Mouse (Mus musculus): Measurements from ENCODE around the gene Gne. TPM values are rescaled to one million over a fixed set of nuclear protein-coding genes. Genes with fewer than 3 reads are reported as not detected.
A peak's percentile ranks its signal among the peaks of the same experiment; 100 is the strongest.

The Gne gene
- total RNA-seq, 2 experiments from 2014 or later, result 47.6 to 51.8 TPM

- no peak overlapping the region for H3K27ac ChIP-seq
- no peak for DNase-seq (ENCODE audit: extremely low spot score in 1 of 2, low spot score in 2 of 2)
- intact Hi-C loops (cut with DNase I), result no loop called here
- peak overlapping the region; percentile 83 for H3K4me3 ChIP-seq
- TF ChIP-seq CTCF (IDR thresholded peaks at IDR 0.05), result no peak
These were observed 70.4 kb downstream of the Gne start for GRCm38 (mm10) chr4:44013391-44014070.

DNA sequence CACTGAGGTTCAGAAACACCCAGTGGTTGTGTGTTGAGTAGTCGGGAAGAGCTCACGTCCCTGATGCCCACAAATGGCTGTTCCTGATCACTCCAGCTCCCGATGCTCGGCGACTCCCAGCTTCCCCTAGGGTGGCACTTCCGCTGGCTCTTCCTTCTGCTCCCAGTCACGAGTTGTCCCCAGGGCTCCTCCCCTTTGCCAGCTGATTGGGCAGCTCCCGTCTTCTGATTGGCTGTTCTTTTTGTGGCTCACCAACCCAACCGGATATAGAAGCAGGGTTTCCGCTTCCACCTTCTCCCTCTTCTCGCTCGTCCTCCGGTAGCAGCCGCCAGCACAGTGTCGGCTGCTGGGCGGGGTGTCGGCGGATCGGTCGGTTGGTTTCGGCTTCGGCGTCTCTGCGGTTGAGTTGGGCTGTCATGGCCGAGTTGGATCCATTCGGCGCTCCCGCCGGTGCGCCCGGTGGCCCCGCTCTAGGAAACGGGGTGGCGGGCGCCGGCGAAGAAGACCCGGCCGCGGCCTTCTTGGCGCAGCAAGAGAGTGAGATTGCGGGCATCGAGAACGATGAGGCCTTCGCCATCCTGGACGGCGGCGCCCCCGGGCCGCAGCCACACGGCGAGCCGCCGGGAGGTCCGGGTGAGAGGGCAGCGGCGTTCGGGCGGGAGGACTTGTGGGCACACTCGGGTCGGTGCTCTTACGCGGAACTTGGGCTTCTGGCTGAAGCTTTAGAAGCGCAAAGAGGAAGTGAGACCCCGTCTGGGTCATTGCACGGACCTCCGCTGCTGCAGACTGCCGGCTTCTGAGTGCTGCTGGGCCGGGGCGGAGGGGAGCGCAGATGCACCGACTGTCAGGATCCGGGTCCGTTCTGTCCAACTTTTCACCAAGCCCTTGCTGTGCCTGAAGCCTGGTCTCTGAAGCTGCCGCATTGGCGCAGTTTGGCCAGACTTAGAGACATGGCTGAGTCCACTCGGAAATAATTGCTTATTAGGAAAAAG lies 71.3 kb downstream of the Gne start:
- H3K27ac ChIP-seq, result peak overlapping the region; percentile 90
- intact Hi-C loops (cut with DNase I), result no loop called here
- peak; percentile 88 to 92 for DNase-seq (ENCODE audit: extremely low spot score in 1 of 2, low spot score in 2 of 2)
- TF ChIP-seq CTCF (IDR thresholded peaks at IDR 0.05), result no peak
- peak overlapping the region; percentile 83 for H3K4me3 ChIP-seq

GRCm38 (mm10) chr4:44011799-44012198 lies 72.2 kb downstream of the Gne start:
- H3K4me3 ChIP-seq, result peak overlapping the region; percentile 83
- intact Hi-C loops (cut with DNase I), result no loop called here
- DNase-seq (ENCODE audit: extremely low spot score in 1 of 2, low spot score in 2 of 2), result no peak
- peak overlapping the region; percentile 82 for H3K27ac ChIP-seq
- TF ChIP-seq CTCF (IDR thresholded peaks at IDR 0.05), result no peak

DNA sequence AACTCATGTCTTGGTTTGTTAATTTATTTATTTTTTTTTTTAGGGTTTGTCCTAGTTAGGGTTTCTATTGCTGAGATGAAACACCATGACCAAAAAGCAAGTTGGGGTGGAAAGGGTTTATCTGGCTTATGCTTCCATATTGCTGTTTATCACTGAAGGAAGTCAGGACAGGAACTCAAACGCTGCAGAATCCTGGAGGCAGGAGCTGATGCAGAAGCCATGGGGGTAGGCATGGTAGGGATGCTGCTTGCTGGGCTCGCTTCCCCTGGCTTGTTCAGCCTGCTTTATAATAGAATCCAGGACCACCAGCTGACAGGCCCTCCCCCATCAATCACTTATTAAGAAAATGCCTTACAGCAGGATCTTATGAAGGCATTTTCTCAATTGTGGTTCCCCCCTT lies 73.1 kb downstream of the Gne start:
- no peak overlapping the region for H3K27ac ChIP-seq
- no peak overlapping the region for H3K4me3 ChIP-seq
- TF ChIP-seq CTCF (IDR thresholded peaks at IDR 0.05), result no peak
- no peak for DNase-seq (ENCODE audit: extremely low spot score in 1 of 2, low spot score in 2 of 2)
- intact Hi-C loops (cut with DNase I), result no loop called here

DNA sequence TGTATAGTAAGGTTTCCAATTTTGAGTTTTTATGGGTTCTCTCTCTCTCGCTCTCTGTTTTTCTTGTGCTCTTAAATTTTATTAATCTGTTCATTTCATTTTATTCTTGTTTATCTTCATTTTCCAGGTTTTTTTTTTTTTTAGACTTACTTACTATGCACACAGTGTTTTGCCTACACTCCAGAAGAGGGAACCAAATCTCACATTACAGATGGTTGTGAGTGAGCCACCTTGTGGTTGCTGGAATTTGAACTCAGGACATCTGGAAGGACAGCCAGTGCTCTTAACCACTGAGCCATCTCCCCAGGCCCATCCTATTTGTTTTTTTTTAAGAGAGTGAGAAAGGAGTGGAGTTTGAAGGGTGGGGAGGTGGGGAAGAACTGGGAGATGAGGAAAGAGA lies 73.8 kb downstream of the Gne start:
- DNase-seq (ENCODE audit: extremely low spot score in 1 of 2, low spot score in 2 of 2), result no peak
- Histone ChIP-seq H3K4me3 (no peak overlapping the region), H3K27ac (no peak overlapping the region)
- intact Hi-C loops (cut with DNase I), result no loop called here
- peak; percentile 21 for TF ChIP-seq CTCF (IDR thresholded peaks at IDR 0.05)

- TF ChIP-seq CTCF (IDR thresholded peaks at IDR 0.05), result no peak
- no peak overlapping the region for H3K27ac ChIP-seq
- no peak overlapping the region for H3K4me3 ChIP-seq
- DNase-seq (ENCODE audit: extremely low spot score in 1 of 2, low spot score in 2 of 2), result no peak
- intact Hi-C loops (cut with DNase I), result no loop called here
These were observed 79.2 kb downstream of the Gne start for GRCm38 (mm10) chr4:44004623-44005409.

- Histone ChIP-seq H3K4me3 (no peak within 1 kb of the TSS), H3K27ac (no peak within 1 kb of the TSS)
- DNase-seq (ENCODE audit: extremely low spot score in 1 of 2, low spot score in 2 of 2), result no peak
- no peak for TF ChIP-seq CTCF (IDR thresholded peaks at IDR 0.05)
- intact Hi-C loops (cut with DNase I), result no loop called here
These were observed 79.9 kb downstream of the Gne start, which contains the start of gene Clta for GRCm38 (mm10) chr4:44004126-44004525. Gene Clta, plus strand, starts transcription at chr4:44004452.

DNA sequence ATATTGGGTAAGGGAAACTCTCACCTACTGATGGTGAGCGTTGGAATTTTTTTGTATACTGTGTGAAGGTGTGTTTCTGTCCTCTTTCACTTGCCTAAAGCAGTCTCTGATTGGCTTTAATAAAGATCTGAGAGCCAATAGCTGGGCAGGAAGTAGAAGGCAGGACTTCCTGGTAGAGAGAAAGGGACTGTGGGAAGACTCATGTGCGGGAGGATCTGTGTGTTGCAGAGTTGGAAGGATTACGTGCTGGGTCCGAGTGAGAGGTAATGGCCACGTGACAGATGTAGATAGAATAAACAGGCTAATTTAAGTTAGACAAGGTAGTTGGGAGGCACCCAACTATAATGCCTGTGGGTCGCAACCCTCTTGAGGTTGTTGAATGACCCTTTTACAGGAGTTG lies 80.4 kb downstream of the Gne start:
- no peak for DNase-seq (ENCODE audit: extremely low spot score in 1 of 2, low spot score in 2 of 2)
- Histone ChIP-seq H3K4me3 (no peak overlapping the region), H3K27ac (no peak overlapping the region)
- intact Hi-C loops (cut with DNase I), result no loop called here
- no peak for TF ChIP-seq CTCF (IDR thresholded peaks at IDR 0.05)

GRCm38 (mm10) chr4:43994342-43994741 lies 89.6 kb downstream of the Gne start:
- H3K4me3 ChIP-seq, result no peak overlapping the region
- intact Hi-C loops (cut with DNase I), result no loop called here
- no peak overlapping the region for H3K27ac ChIP-seq
- DNase-seq (ENCODE audit: extremely low spot score in 1 of 2, low spot score in 2 of 2), result no peak
- no peak for TF ChIP-seq CTCF (IDR thresholded peaks at IDR 0.05)

DNA sequence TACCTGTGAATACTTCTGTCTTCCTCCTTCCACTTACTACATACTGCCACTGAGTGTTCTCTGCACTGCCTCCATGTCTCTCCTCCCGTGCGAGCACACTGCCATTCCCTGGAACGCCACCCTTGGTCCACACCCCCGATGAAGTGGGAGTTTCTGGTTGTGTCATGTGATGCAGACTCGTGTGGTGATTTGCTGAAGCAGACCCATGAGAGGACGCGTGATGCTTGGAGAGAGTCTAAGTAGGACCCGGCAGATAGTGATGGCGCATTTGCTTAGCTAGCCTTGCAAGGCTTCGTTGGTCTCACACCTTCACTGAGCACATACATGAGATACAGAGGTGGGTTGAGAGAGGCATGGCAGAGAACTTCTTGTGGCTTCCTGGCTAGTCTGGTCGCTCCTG lies 90.9 kb downstream of the Gne start:
- intact Hi-C loops (cut with DNase I), result no loop called here
- DNase-seq (ENCODE audit: extremely low spot score in 1 of 2, low spot score in 2 of 2), result no peak
- no peak for TF ChIP-seq CTCF (IDR thresholded peaks at IDR 0.05)
- Histone ChIP-seq H3K4me3 (no peak overlapping the region), H3K27ac (no peak overlapping the region)

DNA sequence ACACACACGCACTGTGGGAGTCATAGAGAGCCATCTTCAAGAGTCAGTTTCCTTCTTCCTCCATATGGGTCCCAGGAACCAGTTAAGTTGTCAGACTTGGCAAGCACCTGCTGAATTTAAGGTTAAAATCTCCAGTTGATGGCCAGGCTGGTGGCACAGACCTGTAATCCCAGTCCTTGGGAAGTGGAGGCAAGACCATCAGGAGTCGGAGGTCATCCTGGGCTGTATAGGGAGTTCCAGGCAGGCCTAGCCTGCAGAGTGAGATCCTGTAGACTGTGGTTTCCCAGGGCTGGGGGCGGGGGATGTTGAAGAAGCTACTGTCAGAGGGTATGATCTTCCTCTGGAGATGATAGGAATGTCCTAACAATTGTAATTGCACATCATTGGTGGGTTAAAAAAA lies 95.0 kb downstream of the Gne start:
- no peak for TF ChIP-seq CTCF (IDR thresholded peaks at IDR 0.05)
- intact Hi-C loops (cut with DNase I), result loop anchor here (10.0 kb wide), 1 partner anchor 244 kb away; no protein-coding TSS in a partner anchor
- Histone ChIP-seq H3K27ac (no peak overlapping the region), H3K4me3 (no peak overlapping the region)
- DNase-seq (ENCODE audit: extremely low spot score in 1 of 2, low spot score in 2 of 2), result no peak
